Mouse (Mus musculus): ENCODE data around the gene Atg16l2. TPM values are rescaled to one million over a fixed set of nuclear protein-coding genes. Genes with fewer than 3 reads are reported as not detected.

Gene Atg16l2
- total RNA-seq, 1 experiment, result 24.2 TPM

DNA sequence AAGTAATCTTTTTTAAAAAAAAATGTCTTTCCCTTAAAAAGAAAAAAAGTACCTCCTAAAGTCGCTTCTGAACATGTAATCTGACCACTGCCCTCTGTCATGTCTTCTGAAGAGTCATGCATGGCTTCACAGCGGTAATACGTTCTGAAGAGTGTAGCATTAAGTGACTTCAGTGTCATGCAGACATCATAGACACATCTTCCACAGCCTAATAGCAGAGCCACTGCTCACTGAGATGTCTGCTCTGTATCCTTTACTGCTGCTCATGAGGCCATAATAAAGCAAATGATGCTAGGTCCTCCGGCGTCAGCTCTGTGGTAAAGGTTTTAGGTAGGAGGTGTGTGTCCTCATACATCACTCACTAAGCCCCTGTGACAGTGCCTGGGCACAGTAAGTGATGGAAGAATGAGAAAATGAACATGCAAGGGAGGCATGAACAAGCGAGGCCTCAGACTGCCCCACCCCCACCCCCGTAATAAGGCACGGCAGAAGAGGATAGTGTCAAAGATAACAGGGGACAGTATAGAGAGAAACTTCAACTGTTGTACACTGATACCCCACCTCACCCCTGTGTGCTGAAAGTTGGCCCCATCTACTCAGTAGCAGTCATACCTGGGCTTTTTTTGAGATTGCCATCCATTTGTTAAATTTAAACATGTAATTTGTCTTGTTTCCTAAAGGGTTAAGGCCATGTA lies 29.4 kb downstream of the Atg16l2 start:
- Histone ChIP-seq H3K4me1 (ENCODE audit: control insufficient read depth in 2 of 2, insufficient read depth in 2 of 2, low read length in 2 of 2, poor library complexity in 1 of 2) (no peaks in the 10 kb centered on the region), H3K9me3 (ENCODE audit: control insufficient read depth, insufficient read depth, low read depth, low read length) (no peaks in the 10 kb centered on the region), H3K36me3 (ENCODE audit: control insufficient read depth, insufficient read depth, low read length, poor library complexity, severe bottlenecking) (peaks cover 2% of the 10 kb centered on the region; the same call in 1 of the 2 replicates), H3K27ac (ENCODE audit: insufficient read depth, low read depth, low read length, poor library complexity, severe bottlenecking) (no peak overlapping the region), H3K4me3 (ENCODE audit: insufficient read depth in 1 of 2, low read depth in 1 of 2, low read length in 2 of 2, poor library complexity in 1 of 2, severe bottlenecking in 1 of 2) (no peak overlapping the region), H3K9ac (ENCODE audit: insufficient read depth, low read depth, low read length, poor library complexity, severe bottlenecking) (no peak overlapping the region)
- in situ Hi-C loops (cut with MboI; ENCODE audit: low sequenced_read_pairs in 2 of 2, unreplicated experiment in 2 of 2), result no loop called here
- TF ChIP-seq ZNF384 (IDR thresholded peaks at IDR 0.05; ENCODE audit: low read depth, low read length) (no peak), ZC3H11A (IDR thresholded peaks at IDR 0.05; ENCODE audit: borderline replicate concordance, low read depth, low read length) (no peak), MAFK (IDR thresholded peaks at IDR 0.05; ENCODE audit: insufficient read depth, low read depth, low read length) (no peak), CHD2 (IDR thresholded peaks at IDR 0.05; ENCODE audit: low read depth, low read length) (no peak), HCFC1 (IDR thresholded peaks at IDR 0.05; ENCODE audit: borderline replicate concordance, insufficient read depth, low read length) (no peak)
- no peak for DNase-seq (ENCODE audit: low read depth, low spot score)

- DNase-seq (ENCODE audit: low read depth, low spot score), result no peak
- peaks cover 2% of the 10 kb centered on the region; the same call in 1 of the 2 replicates for H3K36me3 ChIP-seq (ENCODE audit: control insufficient read depth, insufficient read depth, low read length, poor library complexity, severe bottlenecking)
- H3K4me1 ChIP-seq (ENCODE audit: control insufficient read depth in 2 of 2, insufficient read depth in 2 of 2, low read length in 2 of 2, poor library complexity in 1 of 2), result no peaks in the 10 kb centered on the region
- H3K27ac ChIP-seq (ENCODE audit: insufficient read depth, low read depth, low read length, poor library complexity, severe bottlenecking), result no peak overlapping the region
- no peak for TF ChIP-seq ZC3H11A (IDR thresholded peaks at IDR 0.05; ENCODE audit: borderline replicate concordance, low read depth, low read length)
- no peak for TF ChIP-seq ZNF384 (IDR thresholded peaks at IDR 0.05; ENCODE audit: low read depth, low read length)
- TF ChIP-seq MAFK (IDR thresholded peaks at IDR 0.05; ENCODE audit: insufficient read depth, low read depth, low read length), result no peak
- TF ChIP-seq HCFC1 (IDR thresholded peaks at IDR 0.05; ENCODE audit: borderline replicate concordance, insufficient read depth, low read length), result no peak
- TF ChIP-seq CHD2 (IDR thresholded peaks at IDR 0.05; ENCODE audit: low read depth, low read length), result no peak
- in situ Hi-C loops (cut with MboI; ENCODE audit: low sequenced_read_pairs in 2 of 2, unreplicated experiment in 2 of 2), result no loop called here
- H3K9ac ChIP-seq (ENCODE audit: insufficient read depth, low read depth, low read length, poor library complexity, severe bottlenecking), result no peak overlapping the region
- no peak overlapping the region for H3K4me3 ChIP-seq (ENCODE audit: insufficient read depth in 1 of 2, low read depth in 1 of 2, low read length in 2 of 2, poor library complexity in 1 of 2, severe bottlenecking in 1 of 2)
- no peaks in the 10 kb centered on the region for H3K9me3 ChIP-seq (ENCODE audit: control insufficient read depth, insufficient read depth, low read depth, low read length)
Measured at GRCm38 (mm10) chr7:101271602-101272001, 30.4 kb downstream of the Atg16l2 start.

GRCm38 (mm10) chr7:101267457-101268259 lies 34.4 kb downstream of the Atg16l2 start:
- no peak for DNase-seq (ENCODE audit: low read depth, low spot score)
- Histone ChIP-seq H3K4me3 (ENCODE audit: insufficient read depth in 1 of 2, low read depth in 1 of 2, low read length in 2 of 2, poor library complexity in 1 of 2, severe bottlenecking in 1 of 2) (no peak overlapping the region), H3K9me3 (ENCODE audit: control insufficient read depth, insufficient read depth, low read depth, low read length) (no peaks in the 10 kb centered on the region), H3K36me3 (ENCODE audit: control insufficient read depth, insufficient read depth, low read length, poor library complexity, severe bottlenecking) (no peaks in the 10 kb centered on the region), H3K27ac (ENCODE audit: insufficient read depth, low read depth, low read length, poor library complexity, severe bottlenecking) (no peak overlapping the region), H3K4me1 (ENCODE audit: control insufficient read depth in 2 of 2, insufficient read depth in 2 of 2, low read length in 2 of 2, poor library complexity in 1 of 2) (no peaks in the 10 kb centered on the region), H3K9ac (ENCODE audit: insufficient read depth, low read depth, low read length, poor library complexity, severe bottlenecking) (no peak overlapping the region)
- TF ChIP-seq MAFK (IDR thresholded peaks at IDR 0.05; ENCODE audit: insufficient read depth, low read depth, low read length) (no peak), HCFC1 (IDR thresholded peaks at IDR 0.05; ENCODE audit: borderline replicate concordance, insufficient read depth, low read length) (no peak), CHD2 (IDR thresholded peaks at IDR 0.05; ENCODE audit: low read depth, low read length) (no peak), ZC3H11A (IDR thresholded peaks at IDR 0.05; ENCODE audit: borderline replicate concordance, low read depth, low read length) (no peak), ZNF384 (IDR thresholded peaks at IDR 0.05; ENCODE audit: low read depth, low read length) (no peak)
- in situ Hi-C loops (cut with MboI; ENCODE audit: low sequenced_read_pairs in 2 of 2, unreplicated experiment in 2 of 2), result no loop called here

- Histone ChIP-seq H3K4me3 (ENCODE audit: insufficient read depth in 1 of 2, low read depth in 1 of 2, low read length in 2 of 2, poor library complexity in 1 of 2, severe bottlenecking in 1 of 2) (no peak overlapping the region), H3K36me3 (ENCODE audit: control insufficient read depth, insufficient read depth, low read length, poor library complexity, severe bottlenecking) (no peaks in the 10 kb centered on the region), H3K27ac (ENCODE audit: insufficient read depth, low read depth, low read length, poor library complexity, severe bottlenecking) (no peak overlapping the region), H3K4me1 (ENCODE audit: control insufficient read depth in 2 of 2, insufficient read depth in 2 of 2, low read length in 2 of 2, poor library complexity in 1 of 2) (no peaks in the 10 kb centered on the region), H3K9me3 (ENCODE audit: control insufficient read depth, insufficient read depth, low read depth, low read length) (no peaks in the 10 kb centered on the region), H3K9ac (ENCODE audit: insufficient read depth, low read depth, low read length, poor library complexity, severe bottlenecking) (no peak overlapping the region)
- no peak for DNase-seq (ENCODE audit: low read depth, low spot score)
- in situ Hi-C loops (cut with MboI; ENCODE audit: low sequenced_read_pairs in 2 of 2, unreplicated experiment in 2 of 2), result no loop called here
- no peak for TF ChIP-seq ZC3H11A (IDR thresholded peaks at IDR 0.05; ENCODE audit: borderline replicate concordance, low read depth, low read length)
- no peak for TF ChIP-seq HCFC1 (IDR thresholded peaks at IDR 0.05; ENCODE audit: borderline replicate concordance, insufficient read depth, low read length)
- TF ChIP-seq ZNF384 (IDR thresholded peaks at IDR 0.05; ENCODE audit: low read depth, low read length), result no peak
- TF ChIP-seq CHD2 (IDR thresholded peaks at IDR 0.05; ENCODE audit: low read depth, low read length), result no peak
- TF ChIP-seq MAFK (IDR thresholded peaks at IDR 0.05; ENCODE audit: insufficient read depth, low read depth, low read length), result no peak
Measured at GRCm38 (mm10) chr7:101263511-101263910, 38.5 kb downstream of the Atg16l2 start.
